In genomic region chr2:26237290-26237782, GRCm38 (mm10) we compare ENCODE assay signal across 8 mouse cellular contexts. TPM values are rescaled to one million over a fixed set of nuclear protein-coding genes. Genes with fewer than 3 reads are reported as not detected.
DNase-seq lines count a peak whose midpoint lies in the region; ATAC-seq and TF ChIP-seq lines count a peak whose summit lies in the region.

TSS of gene Qsox2 (minus strand) at chr2:26237525.

- peaks cover 5% of the 10 kb centered on the region for H3K4me1 ChIP-seq in hindbrain, postnatal 0 days (ENCODE audit: insufficient read depth, low read length)

- TF ChIP-seq CTCF in gastrocnemius, adult 2 months (IDR thresholded peaks at IDR 0.05) = no peak
- no peak for TF ChIP-seq CTCF in hindbrain, postnatal 0 days (IDR thresholded peaks at IDR 0.05; ENCODE audit: low read depth)
- TF ChIP-seq CTCF in left cerebral cortex, adult 2 months (IDR thresholded peaks at IDR 0.05) = no peak

- DNase-seq in ZHBTc4 (ENCODE audit: low read depth, low spot score) = peak; percentile 98
- DNase-seq in gastrocnemius, adult 2 months = peak; percentile 98
- peak; percentile 95 for DNase-seq in hindbrain, postnatal 0 days (ENCODE audit: low spot score)
- peak; percentile 84 to 88 for DNase-seq in left cerebral cortex, adult 2 months (ENCODE audit: extremely low spot score in 1 of 2, low spot score in 2 of 2)
- DNase-seq in right cerebral cortex, adult 2 months (ENCODE audit: low spot score in 2 of 2) = peak; percentile 79 to 86
- peak; percentile 97 for DNase-seq in urinary bladder, postnatal 14 days (ENCODE audit: low spot score)

- H3K36me3 ChIP-seq in hindbrain, postnatal 0 days (ENCODE audit: insufficient read depth, low read length) = no peaks in the 10 kb centered on the region

- H3K4me3 ChIP-seq in gastrocnemius, adult 2 months = peak within 1 kb of the TSS; percentile 76
- H3K4me3 ChIP-seq in hindbrain, postnatal 0 days (ENCODE audit: low read length) = peak within 1 kb of the TSS; percentile 90
- H3K4me3 ChIP-seq in left cerebral cortex, adult 2 months = peak within 1 kb of the TSS; percentile 91

- peak within 1 kb of the TSS; percentile 88 for H3K4me2 ChIP-seq in hindbrain, postnatal 0 days (ENCODE audit: low read depth, low read length)

- H3K9ac ChIP-seq in hindbrain, postnatal 0 days (replicated peaks; ENCODE audit: low read length) = peak within 1 kb of the TSS; percentile 86

- H3K27me3 ChIP-seq in hindbrain, postnatal 0 days (ENCODE audit: insufficient read depth, low read length) = no peaks in the 10 kb centered on the region

- peak within 1 kb of the TSS; percentile 90 for H3K27ac ChIP-seq in gastrocnemius, adult 2 months
- peak within 1 kb of the TSS; percentile 90 for H3K27ac ChIP-seq in hindbrain, postnatal 0 days
- H3K27ac ChIP-seq in left cerebral cortex, adult 2 months = peak within 1 kb of the TSS; percentile 87

- WGBS in hindbrain, postnatal 0 days = 4% methylated on average over 36 of the region's 36 CpGs

- no peaks in the 10 kb centered on the region for H3K9me3 ChIP-seq in hindbrain, postnatal 0 days (ENCODE audit: low read length)

- ATAC-seq in common myeloid progenitor, adult 5-6 weeks (replicated peaks; ENCODE audit: low read depth, poor library complexity, severe bottlenecking) = peak; percentile 87
- peak; percentile 88 for ATAC-seq in hindbrain, postnatal 0 days
- peak; percentile 94 for ATAC-seq in megakaryocyte, adult 5-6 weeks (ENCODE audit: poor library complexity, severe bottlenecking)

- intact Hi-C loops in gastrocnemius, adult 2 months (cut with DNase I) = no loop called here
- intact Hi-C loops in left cerebral cortex, adult 2 months (cut with DNase I) = no loop called here

RNA-seq across cellular contexts. Expression of gene Qsox2, which starts in this region (rescaled TPM):
- 5.4 and 6.9 TPM in 2 replicates for total RNA-seq in common myeloid progenitor, adult 5-6 weeks (2017)
- total RNA-seq in gastrocnemius, adult 2 months (2021) = 1 to 10 TPM; 3.0 to 3.9 TPM
- 20.5 and 24.5 TPM in 2 replicates for total RNA-seq in hindbrain, postnatal 0 days (2014; rRNA removed)
- polyA plus RNA-seq in hindbrain, postnatal 0 days (2015; fragmentation: Nextera tagmentation; extraction: Ambion mirVana) = 8.8 and 9.4 TPM in 2 replicates
- total RNA-seq in left cerebral cortex, adult 2 months (2021) = 10 to 100 TPM; 20.4 to 23.5 TPM
- total RNA-seq in megakaryocyte, adult 5-6 weeks (2015) = 3.5 and 4.7 TPM in 2 replicates
- total RNA-seq in megakaryocyte, adult 5-6 weeks (2017) = 1.9 and 2.5 TPM in 2 replicates

Comparison
In these comparisons a context has a peak if more than half of its experiments do, and no peak if none do; other contexts are left out.
1. Peak in every context shown above with its lines: DNase-seq, ATAC-seq, H3K4me3 ChIP-seq and H3K27ac ChIP-seq.